Mouse (Mus musculus): ENCODE data around the gene Trub2. TPM values are rescaled to one million over a fixed set of nuclear protein-coding genes. Genes with fewer than 3 reads are reported as not detected.

Gene Trub2
- polyA plus RNA-seq, 1 experiment = 52.4 TPM

GRCm38 (mm10) chr2:29739368-29739767 lies 48.9 kb downstream of the Trub2 start:
- Histone ChIP-seq H3K36me3 (ENCODE audit: control insufficient read depth, insufficient read depth, low read length, poor library complexity, severe bottlenecking) (peaks cover 5% of the 10 kb centered on the region; the same call in 1 of the 2 replicates), H3K4me1 (ENCODE audit: control insufficient read depth, insufficient read depth, low read length) (no peaks in the 10 kb centered on the region), H3K27me3 (ENCODE audit: control insufficient read depth, insufficient read depth, low read length, poor library complexity, severe bottlenecking) (no peaks in the 10 kb centered on the region), H3K9me3 (replicated peaks; ENCODE audit: control insufficient read depth, insufficient read depth, low read length, poor library complexity, severe bottlenecking) (no peaks in the 10 kb centered on the region), H3K27ac (ENCODE audit: insufficient read depth, low read length) (no peak overlapping the region), H3K4me3 (ENCODE audit: low read depth, low read length) (no peak overlapping the region), H3K9ac (ENCODE audit: low read depth, poor library complexity, severe bottlenecking) (no peak overlapping the region)
- TF ChIP-seq EP300 (IDR thresholded peaks at IDR 0.05; ENCODE audit: insufficient read depth, low read depth, low read length) = no peak
- TF ChIP-seq CTCF (IDR thresholded peaks at IDR 0.05; ENCODE audit: low read depth, low read length) = peak; percentile 10

GRCm38 (mm10) chr2:29738799-29739198 lies 49.5 kb downstream of the Trub2 start:
- H3K27ac ChIP-seq (ENCODE audit: insufficient read depth, low read length) = no peak overlapping the region
- H3K4me3 ChIP-seq (ENCODE audit: low read depth, low read length) = no peak overlapping the region
- H3K4me1 ChIP-seq (ENCODE audit: control insufficient read depth, insufficient read depth, low read length) = no peaks in the 10 kb centered on the region
- H3K36me3 ChIP-seq (ENCODE audit: control insufficient read depth, insufficient read depth, low read length, poor library complexity, severe bottlenecking) = peaks cover 5% of the 10 kb centered on the region; the same call in 1 of the 2 replicates
- H3K9ac ChIP-seq (ENCODE audit: low read depth, poor library complexity, severe bottlenecking) = no peak overlapping the region
- H3K27me3 ChIP-seq (ENCODE audit: control insufficient read depth, insufficient read depth, low read length, poor library complexity, severe bottlenecking) = no peaks in the 10 kb centered on the region
- no peaks in the 10 kb centered on the region for H3K9me3 ChIP-seq (replicated peaks; ENCODE audit: control insufficient read depth, insufficient read depth, low read length, poor library complexity, severe bottlenecking)
- TF ChIP-seq POLR2A (IDR thresholded peaks at IDR 0.05; ENCODE audit: insufficient read depth, low read length) (no peak), EP300 (IDR thresholded peaks at IDR 0.05; ENCODE audit: insufficient read depth, low read depth, low read length) (no peak), CTCF (IDR thresholded peaks at IDR 0.05; ENCODE audit: low read depth, low read length) (no peak)

GRCm38 (mm10) chr2:29737209-29737925 lies 50.9 kb downstream of the Trub2 start:
- no peak overlapping the region for H3K4me3 ChIP-seq (ENCODE audit: low read depth, low read length)
- H3K9ac ChIP-seq (ENCODE audit: low read depth, poor library complexity, severe bottlenecking) = no peak overlapping the region
- TF ChIP-seq EP300 (IDR thresholded peaks at IDR 0.05; ENCODE audit: insufficient read depth, low read depth, low read length) (no peak), POLR2A (IDR thresholded peaks at IDR 0.05; ENCODE audit: insufficient read depth, low read length) (no peak), CTCF (IDR thresholded peaks at IDR 0.05; ENCODE audit: low read depth, low read length) (no peak)
- H3K36me3 ChIP-seq (ENCODE audit: control insufficient read depth, insufficient read depth, low read length, poor library complexity, severe bottlenecking) = peaks cover 5% of the 10 kb centered on the region; the same call in 1 of the 2 replicates
- no peaks in the 10 kb centered on the region for H3K27me3 ChIP-seq (ENCODE audit: control insufficient read depth, insufficient read depth, low read length, poor library complexity, severe bottlenecking)
- H3K9me3 ChIP-seq (replicated peaks; ENCODE audit: control insufficient read depth, insufficient read depth, low read length, poor library complexity, severe bottlenecking) = no peaks in the 10 kb centered on the region
- H3K4me1 ChIP-seq (ENCODE audit: control insufficient read depth, insufficient read depth, low read length) = no peaks in the 10 kb centered on the region
- no peak overlapping the region for H3K27ac ChIP-seq (ENCODE audit: insufficient read depth, low read length)

GRCm38 (mm10) chr2:29735708-29736107 lies 52.6 kb downstream of the Trub2 start:
- H3K9me3 ChIP-seq (replicated peaks; ENCODE audit: control insufficient read depth, insufficient read depth, low read length, poor library complexity, severe bottlenecking) = no peaks in the 10 kb centered on the region
- no peak overlapping the region for H3K4me3 ChIP-seq (ENCODE audit: low read depth, low read length)
- no peak for TF ChIP-seq EP300 (IDR thresholded peaks at IDR 0.05; ENCODE audit: insufficient read depth, low read depth, low read length)
- TF ChIP-seq CTCF (IDR thresholded peaks at IDR 0.05; ENCODE audit: low read depth, low read length) = no peak
- no peaks in the 10 kb centered on the region for H3K27me3 ChIP-seq (ENCODE audit: control insufficient read depth, insufficient read depth, low read length, poor library complexity, severe bottlenecking)
- H3K9ac ChIP-seq (ENCODE audit: low read depth, poor library complexity, severe bottlenecking) = no peak overlapping the region
- no peak overlapping the region for H3K27ac ChIP-seq (ENCODE audit: insufficient read depth, low read length)
- H3K36me3 ChIP-seq (ENCODE audit: control insufficient read depth, insufficient read depth, low read length, poor library complexity, severe bottlenecking) = peaks cover 5% of the 10 kb centered on the region; the same call in 1 of the 2 replicates
- H3K4me1 ChIP-seq (ENCODE audit: control insufficient read depth, insufficient read depth, low read length) = no peaks in the 10 kb centered on the region

GRCm38 (mm10) chr2:29733348-29733747 lies 55.0 kb downstream of the Trub2 start:
- H3K4me1 ChIP-seq (ENCODE audit: control insufficient read depth, insufficient read depth, low read length) = peaks cover 4% of the 10 kb centered on the region
- no peak overlapping the region for H3K27ac ChIP-seq (ENCODE audit: insufficient read depth, low read length)
- no peak overlapping the region for H3K4me3 ChIP-seq (ENCODE audit: low read depth, low read length)
- TF ChIP-seq POLR2A (IDR thresholded peaks at IDR 0.05; ENCODE audit: insufficient read depth, low read length) (no peak), EP300 (IDR thresholded peaks at IDR 0.05; ENCODE audit: insufficient read depth, low read depth, low read length) (no peak), CTCF (IDR thresholded peaks at IDR 0.05; ENCODE audit: low read depth, low read length) (no peak)
- no peak overlapping the region for H3K9ac ChIP-seq (ENCODE audit: low read depth, poor library complexity, severe bottlenecking)
- peaks cover 5% of the 10 kb centered on the region; the same call in 1 of the 2 replicates for H3K36me3 ChIP-seq (ENCODE audit: control insufficient read depth, insufficient read depth, low read length, poor library complexity, severe bottlenecking)
- H3K27me3 ChIP-seq (ENCODE audit: control insufficient read depth, insufficient read depth, low read length, poor library complexity, severe bottlenecking) = no peaks in the 10 kb centered on the region
- no peaks in the 10 kb centered on the region for H3K9me3 ChIP-seq (replicated peaks; ENCODE audit: control insufficient read depth, insufficient read depth, low read length, poor library complexity, severe bottlenecking)

GRCm38 (mm10) chr2:29732559-29732958 lies 55.7 kb downstream of the Trub2 start:
- TF ChIP-seq POLR2A (IDR thresholded peaks at IDR 0.05; ENCODE audit: insufficient read depth, low read length) (no peak), CTCF (IDR thresholded peaks at IDR 0.05; ENCODE audit: low read depth, low read length) (no peak), EP300 (IDR thresholded peaks at IDR 0.05; ENCODE audit: insufficient read depth, low read depth, low read length) (no peak)
- H3K27me3 ChIP-seq (ENCODE audit: control insufficient read depth, insufficient read depth, low read length, poor library complexity, severe bottlenecking) = no peaks in the 10 kb centered on the region
- H3K36me3 ChIP-seq (ENCODE audit: control insufficient read depth, insufficient read depth, low read length, poor library complexity, severe bottlenecking) = peaks cover 5% of the 10 kb centered on the region; the same call in 1 of the 2 replicates
- no peak overlapping the region for H3K4me3 ChIP-seq (ENCODE audit: low read depth, low read length)
- H3K27ac ChIP-seq (ENCODE audit: insufficient read depth, low read length) = no peak overlapping the region
- H3K9me3 ChIP-seq (replicated peaks; ENCODE audit: control insufficient read depth, insufficient read depth, low read length, poor library complexity, severe bottlenecking) = no peaks in the 10 kb centered on the region
- peaks cover 4% of the 10 kb centered on the region for H3K4me1 ChIP-seq (ENCODE audit: control insufficient read depth, insufficient read depth, low read length)
- no peak overlapping the region for H3K9ac ChIP-seq (ENCODE audit: low read depth, poor library complexity, severe bottlenecking)
